Mouse (Mus musculus) testis, adult 2 months (tissue): ENCODE measurements around the gene Kcnd2.

Source experiments
- CTCF ChIP-seq: fragments of 200-500 bp; IDR thresholded peaks from 2 replicates; pipeline ENCODE4 v1.5.1; 2012; ENCODE audit warnings: low read depth, mild to moderate bottlenecking, inconsistent platforms, low read length, moderate library complexity; ENCODE audit not compliant: control insufficient read depth, insufficient read depth, insufficient replicate concordance
- POLR2A ChIP-seq: fragments of 200-500 bp; IDR thresholded peaks from 2 replicates; pipeline ENCODE4 v1.6.1; 2012; ENCODE audit warnings: low read depth, mild to moderate bottlenecking, inconsistent platforms, low read length, moderate library complexity; ENCODE audit not compliant: control insufficient read depth

DNA sequence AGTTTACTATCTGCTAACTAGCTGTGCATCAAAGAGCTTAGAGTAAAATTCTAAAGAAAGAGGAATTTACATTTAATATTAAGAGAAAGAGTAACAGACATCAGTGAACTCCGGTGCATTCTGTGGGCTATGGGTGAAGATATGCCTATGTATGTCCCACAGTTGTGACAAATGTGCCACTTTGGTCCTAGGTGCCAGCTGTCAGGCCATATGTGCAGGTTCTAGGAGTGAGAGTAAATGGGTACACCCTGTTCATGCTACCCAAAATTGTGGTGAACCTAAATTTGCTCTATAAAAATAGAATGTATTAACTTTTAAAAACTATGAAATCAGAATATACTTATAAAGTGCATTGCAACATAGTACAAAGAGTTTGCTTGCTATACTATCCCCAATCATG, 215.8 kb downstream of the Kcnd2 start:
- TF ChIP-seq POLR2A (no peak), CTCF (no peak)
